Mouse (Mus musculus): ENCODE measurements around the gene Sltm.

Gene Sltm

DNA sequence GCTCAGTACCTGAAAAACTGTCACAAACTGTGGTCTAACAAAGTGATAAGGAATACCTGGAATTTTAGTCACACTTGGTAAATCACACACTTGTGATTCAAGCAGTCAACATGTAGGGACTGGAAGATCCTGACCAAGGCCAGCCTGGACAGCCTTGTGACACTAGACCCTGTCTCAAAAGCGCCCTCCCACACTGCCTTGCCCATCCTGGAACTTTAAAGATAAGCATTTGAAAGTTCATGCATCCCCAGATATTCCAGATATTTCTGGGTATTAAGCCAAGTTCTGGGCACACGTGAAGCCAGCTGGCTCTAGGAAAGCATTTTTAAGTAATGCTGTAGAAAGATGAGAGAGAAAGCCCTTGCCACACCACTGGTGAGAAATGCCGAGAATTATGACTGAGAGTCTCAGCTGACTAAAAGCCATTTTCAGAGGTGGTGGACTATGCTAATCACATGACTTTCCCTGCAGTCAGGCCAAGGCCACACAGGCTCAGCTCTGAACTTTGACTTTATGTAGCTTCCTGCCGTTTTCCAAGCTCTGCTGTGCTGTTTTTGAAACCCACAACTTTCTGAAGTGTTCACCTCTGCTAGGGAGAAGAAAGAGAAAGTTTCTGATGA, 32.5 kb upstream of the Sltm start:
- H3K9me3 ChIP-seq (ENCODE audit: low read length), result no peaks in the 10 kb centered on the region
- H3K4me3 ChIP-seq (replicated peaks; ENCODE audit: low read length), result no peak overlapping the region
- no peaks in the 10 kb centered on the region for H3K36me3 ChIP-seq (ENCODE audit: insufficient read depth, low read length)
- TF ChIP-seq POU5F1 (IDR thresholded peaks at IDR 0.05; ENCODE audit: borderline replicate concordance, low read length) (no peak), CTCF (conservative IDR thresholded peaks at IDR 0.05; ENCODE audit: low read length) (no peak), NANOG (IDR thresholded peaks at IDR 0.05; ENCODE audit: borderline replicate concordance, low read length) (no peak)
- peaks cover 8% of the 10 kb centered on the region for H3K27me3 ChIP-seq (ENCODE audit: insufficient read depth, low read length)
- no peaks in the 10 kb centered on the region for H3K4me1 ChIP-seq (replicated peaks; ENCODE audit: low read depth, low read length)

DNA sequence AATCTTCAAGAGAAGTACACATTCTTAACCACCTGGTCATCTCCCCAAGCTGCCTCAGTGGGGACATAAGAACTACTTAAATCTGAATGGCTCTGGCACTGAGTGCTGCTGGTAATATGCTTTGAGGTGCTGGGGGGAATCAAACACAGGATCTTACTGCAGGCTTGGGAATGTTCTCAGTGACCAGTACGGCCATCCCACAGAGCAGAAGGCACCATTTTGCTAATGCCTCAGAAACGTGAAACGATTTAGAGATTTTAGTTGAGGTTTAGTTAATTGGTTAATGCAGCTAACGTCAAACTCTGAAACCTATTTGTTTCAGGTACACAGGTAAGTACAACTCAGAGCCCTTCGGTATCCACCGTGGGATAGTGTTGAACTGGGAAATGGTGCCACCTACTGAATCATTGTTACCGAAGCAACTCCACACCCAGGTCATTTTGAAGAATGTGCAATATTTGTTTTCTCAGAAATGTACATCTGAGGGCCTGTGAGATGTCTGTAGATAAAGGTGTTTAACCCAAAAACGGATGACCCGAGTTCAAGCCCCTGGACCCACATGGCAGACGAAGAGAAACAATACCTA, 31.5 kb upstream of the Sltm start:
- no peaks in the 10 kb centered on the region for H3K36me3 ChIP-seq (ENCODE audit: insufficient read depth, low read length)
- no peaks in the 10 kb centered on the region for H3K4me1 ChIP-seq (replicated peaks; ENCODE audit: low read depth, low read length)
- H3K9me3 ChIP-seq (ENCODE audit: low read length), result no peaks in the 10 kb centered on the region
- H3K27me3 ChIP-seq (ENCODE audit: insufficient read depth, low read length), result peaks cover 5% of the 10 kb centered on the region
- 0 out of 2 replicates have a peak, but pooled peaks have one; percentile 9 for TF ChIP-seq CTCF (conservative IDR thresholded peaks at IDR 0.05; ENCODE audit: low read length)
- no peak for TF ChIP-seq POU5F1 (IDR thresholded peaks at IDR 0.05; ENCODE audit: borderline replicate concordance, low read length)
- no peak overlapping the region for H3K4me3 ChIP-seq (replicated peaks; ENCODE audit: low read length)

DNA sequence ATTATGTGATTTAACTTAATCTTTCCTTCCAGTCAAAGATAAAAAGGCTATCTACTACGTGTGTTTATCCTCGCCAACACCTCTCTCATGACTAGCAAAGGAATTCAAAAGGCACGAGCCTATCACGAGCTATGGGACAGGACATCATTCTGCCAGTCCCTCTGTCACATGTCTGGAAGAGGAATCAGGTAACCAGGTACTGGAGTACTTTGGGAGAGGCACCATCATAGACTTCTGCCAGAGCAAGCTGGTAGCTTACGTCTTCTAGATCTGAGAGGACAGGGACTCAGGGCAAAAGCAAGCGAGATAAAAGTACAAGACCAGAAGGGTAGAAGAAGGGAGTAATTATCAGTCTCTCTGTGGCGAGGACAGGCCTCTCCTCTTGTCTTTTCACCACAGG, 30.9 kb upstream of the Sltm start:
- Histone ChIP-seq H3K27me3 (ENCODE audit: insufficient read depth, low read length) (no peaks in the 10 kb centered on the region), H3K9me3 (ENCODE audit: low read length) (no peaks in the 10 kb centered on the region), H3K4me1 (replicated peaks; ENCODE audit: low read depth, low read length) (no peaks in the 10 kb centered on the region), H3K4me3 (replicated peaks; ENCODE audit: low read length) (no peak overlapping the region), H3K36me3 (ENCODE audit: insufficient read depth, low read length) (no peaks in the 10 kb centered on the region)
- TF ChIP-seq CTCF (conservative IDR thresholded peaks at IDR 0.05; ENCODE audit: low read length), result no peak

DNA sequence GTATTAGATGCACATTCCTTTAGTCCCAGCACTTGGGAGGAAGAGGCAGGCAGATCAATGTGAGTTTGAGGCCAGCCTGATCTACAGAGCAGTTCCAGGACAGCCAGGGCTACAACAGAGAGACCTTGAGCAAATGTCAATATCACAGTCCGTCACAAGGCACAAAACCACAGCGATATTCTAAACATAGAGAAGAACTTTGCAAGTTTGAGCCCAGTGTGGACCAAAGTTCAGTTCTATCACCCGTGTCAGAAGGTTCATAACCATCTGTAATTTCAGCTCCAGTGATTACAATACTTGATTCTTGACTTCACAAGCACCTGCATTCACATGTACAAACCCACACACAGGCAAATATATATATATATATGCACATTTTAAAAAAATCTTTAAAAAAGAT, 21.9 kb upstream of the Sltm start:
- Histone ChIP-seq H3K27me3 (ENCODE audit: insufficient read depth, low read length) (no peaks in the 10 kb centered on the region), H3K36me3 (ENCODE audit: insufficient read depth, low read length) (no peaks in the 10 kb centered on the region), H3K4me1 (replicated peaks; ENCODE audit: low read depth, low read length) (peaks cover 5% of the 10 kb centered on the region), H3K4me3 (replicated peaks; ENCODE audit: low read length) (no peak overlapping the region), H3K9me3 (ENCODE audit: low read length) (no peaks in the 10 kb centered on the region)
- no peak for TF ChIP-seq POU5F1 (IDR thresholded peaks at IDR 0.05; ENCODE audit: borderline replicate concordance, low read length)
- no peak for TF ChIP-seq CTCF (conservative IDR thresholded peaks at IDR 0.05; ENCODE audit: low read length)
- TF ChIP-seq NANOG (IDR thresholded peaks at IDR 0.05; ENCODE audit: borderline replicate concordance, low read length), result no peak

DNA sequence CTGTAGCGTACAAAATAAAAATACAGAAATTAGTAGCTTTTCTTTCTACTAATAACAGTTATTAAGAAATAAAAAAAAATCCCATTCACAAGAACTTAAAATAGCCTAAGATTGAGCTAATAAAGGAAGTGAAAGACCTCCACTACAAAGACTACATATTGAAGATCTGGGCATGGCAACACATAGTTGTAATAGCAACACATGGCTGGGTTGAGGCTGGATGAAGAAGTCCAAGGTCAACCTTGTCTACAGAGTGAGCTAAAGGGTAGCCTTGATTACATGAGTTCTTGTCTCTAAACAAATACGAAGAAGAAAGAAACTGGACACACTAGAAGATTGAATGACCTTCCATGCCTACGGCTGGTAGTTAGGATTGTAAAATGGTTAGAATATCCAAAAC, 18.7 kb upstream of the Sltm start:
- no peak for TF ChIP-seq POU5F1 (IDR thresholded peaks at IDR 0.05; ENCODE audit: borderline replicate concordance, low read length)
- TF ChIP-seq CTCF (conservative IDR thresholded peaks at IDR 0.05; ENCODE audit: low read length), result no peak
- no peak for TF ChIP-seq NANOG (IDR thresholded peaks at IDR 0.05; ENCODE audit: borderline replicate concordance, low read length)
- Histone ChIP-seq H3K36me3 (ENCODE audit: insufficient read depth, low read length) (no peaks in the 10 kb centered on the region), H3K9me3 (ENCODE audit: low read length) (no peaks in the 10 kb centered on the region), H3K27me3 (ENCODE audit: insufficient read depth, low read length) (no peaks in the 10 kb centered on the region), H3K4me1 (replicated peaks; ENCODE audit: low read depth, low read length) (peaks cover 5% of the 10 kb centered on the region), H3K4me3 (replicated peaks; ENCODE audit: low read length) (no peak overlapping the region)

DNA sequence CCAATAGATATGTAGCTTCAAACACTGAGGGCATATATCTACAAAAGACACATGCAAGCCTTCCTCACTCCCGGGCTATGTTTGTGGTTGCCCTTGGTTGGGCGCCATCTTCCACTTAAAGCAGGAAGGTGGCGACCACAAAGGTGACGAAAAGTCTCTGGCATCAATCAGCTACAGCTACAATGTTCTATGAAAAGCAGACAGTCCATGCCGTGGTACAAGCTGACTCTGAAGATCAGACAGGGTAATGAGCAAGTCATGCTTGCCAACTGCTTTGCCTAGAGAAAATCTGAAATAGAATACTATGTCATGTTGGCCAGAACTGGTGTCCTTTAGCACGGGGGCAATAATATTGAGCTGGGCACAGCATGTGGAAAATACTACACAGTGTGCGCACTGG, 18.2 kb upstream of the Sltm start:
- Histone ChIP-seq H3K4me1 (replicated peaks; ENCODE audit: low read depth, low read length) (peaks cover 5% of the 10 kb centered on the region), H3K4me3 (replicated peaks; ENCODE audit: low read length) (no peak overlapping the region), H3K27me3 (ENCODE audit: insufficient read depth, low read length) (no peaks in the 10 kb centered on the region), H3K36me3 (ENCODE audit: insufficient read depth, low read length) (no peaks in the 10 kb centered on the region), H3K9me3 (ENCODE audit: low read length) (no peaks in the 10 kb centered on the region)
- no peak for TF ChIP-seq CTCF (conservative IDR thresholded peaks at IDR 0.05; ENCODE audit: low read length)
- no peak for TF ChIP-seq POU5F1 (IDR thresholded peaks at IDR 0.05; ENCODE audit: borderline replicate concordance, low read length)
- TF ChIP-seq NANOG (IDR thresholded peaks at IDR 0.05; ENCODE audit: borderline replicate concordance, low read length), result no peak

DNA sequence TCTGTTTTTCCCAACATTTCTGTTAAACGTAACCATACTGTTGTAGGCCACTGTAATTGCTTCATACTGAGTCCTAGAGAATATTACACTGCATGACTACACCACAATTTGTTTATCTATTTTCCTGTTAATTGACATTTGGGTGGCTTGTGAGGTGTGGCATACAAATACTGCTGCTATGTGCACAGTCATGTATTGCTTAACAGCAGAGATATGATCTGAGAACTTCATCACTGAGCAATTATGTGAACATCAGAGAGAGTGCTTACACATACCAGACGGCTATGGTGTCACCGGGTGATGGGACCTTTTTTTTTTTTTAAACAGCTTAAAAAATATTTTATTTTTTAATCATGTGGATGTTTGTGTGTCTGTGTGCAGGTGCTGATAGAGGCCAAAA, 9.2 kb upstream of the Sltm start:
- Histone ChIP-seq H3K4me1 (replicated peaks; ENCODE audit: low read depth, low read length) (peaks cover 6% of the 10 kb centered on the region; the same call in 1 of the 2 replicates), H3K9me3 (ENCODE audit: low read length) (no peaks in the 10 kb centered on the region), H3K36me3 (ENCODE audit: insufficient read depth, low read length) (no peaks in the 10 kb centered on the region), H3K27me3 (ENCODE audit: insufficient read depth, low read length) (no peaks in the 10 kb centered on the region), H3K4me3 (replicated peaks; ENCODE audit: low read length) (no peak overlapping the region)
- TF ChIP-seq POU5F1 (IDR thresholded peaks at IDR 0.05; ENCODE audit: borderline replicate concordance, low read length) (no peak), NANOG (IDR thresholded peaks at IDR 0.05; ENCODE audit: borderline replicate concordance, low read length) (no peak), CTCF (conservative IDR thresholded peaks at IDR 0.05; ENCODE audit: low read length) (no peak)

DNA sequence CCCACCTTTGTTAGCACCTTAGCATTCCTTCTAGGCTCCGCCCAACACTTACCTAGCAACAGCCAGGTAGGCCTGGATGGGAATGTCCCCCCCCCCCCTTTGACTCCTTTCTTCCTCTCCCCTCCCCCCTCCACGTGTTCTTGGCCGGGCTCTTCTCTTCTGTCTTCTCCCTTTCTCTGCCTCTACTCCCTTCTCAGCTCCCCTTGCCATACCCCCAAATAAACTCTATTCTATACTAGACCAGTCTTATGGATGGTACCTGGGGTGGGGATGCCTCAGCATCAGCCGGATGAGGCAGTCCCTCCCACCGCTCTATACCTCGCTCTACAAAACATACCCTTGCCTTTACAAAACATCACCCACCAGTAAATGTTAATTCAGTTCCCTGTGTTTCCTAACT, 970 bp upstream of the Sltm start:
- Histone ChIP-seq H3K4me1 (replicated peaks; ENCODE audit: low read depth, low read length) (peaks cover 18% of the 10 kb centered on the region), H3K27me3 (ENCODE audit: insufficient read depth, low read length) (no peaks in the 10 kb centered on the region), H3K4me3 (replicated peaks; ENCODE audit: low read length) (peak overlapping the region; percentile 95), H3K36me3 (ENCODE audit: insufficient read depth, low read length) (peaks cover 16% of the 10 kb centered on the region), H3K9me3 (ENCODE audit: low read length) (no peaks in the 10 kb centered on the region)
- no peak for TF ChIP-seq POU5F1 (IDR thresholded peaks at IDR 0.05; ENCODE audit: borderline replicate concordance, low read length)
- no peak for TF ChIP-seq NANOG (IDR thresholded peaks at IDR 0.05; ENCODE audit: borderline replicate concordance, low read length)
- TF ChIP-seq CTCF (conservative IDR thresholded peaks at IDR 0.05; ENCODE audit: low read length), result no peak
